Mouse (Mus musculus): ENCODE results near the gene Il2rb. TPM values are rescaled to one million over a fixed set of nuclear protein-coding genes. Genes with fewer than 3 reads are reported as not detected.

Gene Il2rb
- polyA plus RNA-seq, 1 experiment from 2014 or later, result 0.20 TPM

DNA sequence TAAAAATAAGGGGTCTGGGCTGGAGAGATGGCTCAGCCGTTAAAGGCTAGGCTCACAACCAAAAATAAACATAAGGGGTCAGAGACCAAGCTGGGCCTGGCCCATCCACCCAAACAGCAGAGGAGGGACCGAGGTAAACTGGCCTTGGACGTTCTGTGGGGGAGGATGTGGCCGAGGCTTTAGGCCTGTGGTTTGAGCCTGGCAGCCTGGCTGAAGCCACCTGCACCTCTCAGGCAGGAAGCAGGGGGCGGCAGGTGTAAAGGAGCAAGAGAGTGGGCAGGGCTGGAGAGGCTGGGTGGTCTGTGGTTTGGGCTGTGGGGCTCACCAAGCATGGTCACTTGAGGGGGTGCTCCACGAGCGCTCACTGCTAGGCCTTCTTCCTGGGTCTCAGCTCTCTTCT is 16.9 kb upstream of the Il2rb start:
- no peaks in the 10 kb centered on the region for H3K9me3 ChIP-seq (replicated peaks; ENCODE audit: control insufficient read depth, low read length, poor library complexity, severe bottlenecking)
- H3K4me2 ChIP-seq (ENCODE audit: low read length), result no peak overlapping the region
- no peaks in the 10 kb centered on the region for H3K27me3 ChIP-seq (ENCODE audit: control insufficient read depth, insufficient read depth, low read depth, low read length)
- H3K9ac ChIP-seq (ENCODE audit: low read depth, low read length), result no peak overlapping the region
- peaks cover 2% of the 10 kb centered on the region; the same call in 1 of the 2 replicates for H3K4me1 ChIP-seq (ENCODE audit: control insufficient read depth, insufficient read depth, low read length)
- ATAC-seq, result no peak
- no peaks in the 10 kb centered on the region for H3K36me3 ChIP-seq (ENCODE audit: control insufficient read depth, insufficient read depth, low read length)
- 85% methylated on average over 7 of the region's 7 CpGs for WGBS
- H3K4me3 ChIP-seq (ENCODE audit: low read depth, low read length), result no peak overlapping the region
- H3K27ac ChIP-seq (ENCODE audit: low read length), result no peak overlapping the region

- Histone ChIP-seq H3K4me3 (ENCODE audit: low read depth, low read length) (no peak overlapping the region), H3K4me1 (ENCODE audit: control insufficient read depth, insufficient read depth, low read length) (peaks cover 2% of the 10 kb centered on the region; the same call in 1 of the 2 replicates), H3K4me2 (ENCODE audit: low read length) (no peak overlapping the region), H3K27ac (ENCODE audit: low read length) (no peak overlapping the region), H3K9me3 (replicated peaks; ENCODE audit: control insufficient read depth, low read length, poor library complexity, severe bottlenecking) (no peaks in the 10 kb centered on the region), H3K36me3 (ENCODE audit: control insufficient read depth, insufficient read depth, low read length) (no peaks in the 10 kb centered on the region), H3K27me3 (ENCODE audit: control insufficient read depth, insufficient read depth, low read depth, low read length) (no peaks in the 10 kb centered on the region), H3K9ac (ENCODE audit: low read depth, low read length) (no peak overlapping the region)
- no peak for ATAC-seq
- 95% methylated on average over 6 of the region's 6 CpGs for WGBS
Observed at GRCm38 (mm10) chr15:78510736-78511135, 15.7 kb upstream of the Il2rb start.

GRCm38 (mm10) chr15:78510121-78510576 is 15.1 kb upstream of the Il2rb start:
- ATAC-seq, result no peak
- Histone ChIP-seq H3K36me3 (ENCODE audit: control insufficient read depth, insufficient read depth, low read length) (no peaks in the 10 kb centered on the region), H3K27ac (ENCODE audit: low read length) (no peak overlapping the region), H3K4me2 (ENCODE audit: low read length) (no peak overlapping the region), H3K4me3 (ENCODE audit: low read depth, low read length) (no peak overlapping the region), H3K4me1 (ENCODE audit: control insufficient read depth, insufficient read depth, low read length) (peaks cover 2% of the 10 kb centered on the region; the same call in 1 of the 2 replicates), H3K9ac (ENCODE audit: low read depth, low read length) (no peak overlapping the region), H3K9me3 (replicated peaks; ENCODE audit: control insufficient read depth, low read length, poor library complexity, severe bottlenecking) (no peaks in the 10 kb centered on the region), H3K27me3 (ENCODE audit: control insufficient read depth, insufficient read depth, low read depth, low read length) (no peaks in the 10 kb centered on the region)
- 61% methylated on average over 8 of the region's 8 CpGs for WGBS

DNA sequence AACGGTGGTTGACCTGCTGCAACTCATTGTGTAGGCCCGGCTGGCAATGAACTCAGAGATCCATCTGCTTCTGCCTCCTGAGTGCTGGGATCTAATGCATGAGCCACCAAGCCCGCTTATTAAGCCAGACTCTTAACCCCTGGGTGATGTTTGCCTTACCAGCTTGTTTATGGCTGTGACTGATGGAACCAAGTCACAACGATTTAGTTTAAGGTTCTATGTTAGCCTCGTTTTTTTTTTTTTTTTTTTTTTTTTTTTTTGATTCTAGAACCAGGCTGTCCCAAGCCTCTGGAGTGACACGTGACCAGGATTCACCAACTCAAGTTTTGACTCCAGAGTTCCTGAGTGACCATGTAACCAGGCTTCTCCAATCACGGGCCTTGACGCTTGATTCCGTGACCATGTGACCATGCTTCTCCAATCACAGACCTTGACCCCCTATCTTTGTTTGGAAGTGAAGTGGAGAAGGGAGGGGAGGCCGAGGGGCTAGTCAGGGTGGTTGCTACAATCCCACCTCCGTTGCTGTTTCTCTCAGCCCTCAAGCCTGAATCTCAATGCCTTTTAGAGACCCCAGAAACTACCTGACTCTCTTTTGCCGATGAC is 14.3 kb upstream of the Il2rb start:
- 0 out of 2 replicates have a peak overlapping the region, but pooled peaks have one; percentile 5 for H3K4me2 ChIP-seq (ENCODE audit: low read length)
- ATAC-seq, result no peak
- 47% methylated on average over 12 of the region's 12 CpGs for WGBS

GRCm38 (mm10) chr15:78508443-78508842 is 13.4 kb upstream of the Il2rb start:
- ATAC-seq, result no peak
- Histone ChIP-seq H3K36me3 (ENCODE audit: control insufficient read depth, insufficient read depth, low read length) (no peaks in the 10 kb centered on the region), H3K27me3 (ENCODE audit: control insufficient read depth, insufficient read depth, low read depth, low read length) (no peaks in the 10 kb centered on the region), H3K4me1 (ENCODE audit: control insufficient read depth, insufficient read depth, low read length) (peaks cover 2% of the 10 kb centered on the region; the same call in 1 of the 2 replicates), H3K9me3 (replicated peaks; ENCODE audit: control insufficient read depth, low read length, poor library complexity, severe bottlenecking) (peaks cover 5% of the 10 kb centered on the region; the same call in 1 of the 2 replicates), H3K4me2 (ENCODE audit: low read length) (no peak overlapping the region), H3K9ac (ENCODE audit: low read depth, low read length) (no peak overlapping the region), H3K4me3 (ENCODE audit: low read depth, low read length) (no peak overlapping the region), H3K27ac (ENCODE audit: low read length) (no peak overlapping the region)
- WGBS, result 51% methylated on average over 7 of the region's 7 CpGs

More for the DNA sequence above, 14.3 kb upstream of the Il2rb start:
- H3K9ac ChIP-seq (ENCODE audit: low read depth, low read length), result no peak overlapping the region
- peaks cover 2% of the 10 kb centered on the region; the same call in 1 of the 2 replicates for H3K4me1 ChIP-seq (ENCODE audit: control insufficient read depth, insufficient read depth, low read length)
- H3K36me3 ChIP-seq (ENCODE audit: control insufficient read depth, insufficient read depth, low read length), result no peaks in the 10 kb centered on the region
- peaks cover 5% of the 10 kb centered on the region; the same call in 1 of the 2 replicates for H3K9me3 ChIP-seq (replicated peaks; ENCODE audit: control insufficient read depth, low read length, poor library complexity, severe bottlenecking)
- H3K27me3 ChIP-seq (ENCODE audit: control insufficient read depth, insufficient read depth, low read depth, low read length), result no peaks in the 10 kb centered on the region
- H3K4me3 ChIP-seq (ENCODE audit: low read depth, low read length), result no peak overlapping the region
- no peak overlapping the region for H3K27ac ChIP-seq (ENCODE audit: low read length)

- Histone ChIP-seq H3K9ac (ENCODE audit: low read depth, low read length) (no peak overlapping the region), H3K9me3 (replicated peaks; ENCODE audit: control insufficient read depth, low read length, poor library complexity, severe bottlenecking) (peaks cover 5% of the 10 kb centered on the region; the same call in 1 of the 2 replicates), H3K4me3 (ENCODE audit: low read depth, low read length) (no peak overlapping the region), H3K4me2 (ENCODE audit: low read length) (no peak overlapping the region), H3K4me1 (ENCODE audit: control insufficient read depth, insufficient read depth, low read length) (peaks cover 2% of the 10 kb centered on the region; the same call in 1 of the 2 replicates), H3K27ac (ENCODE audit: low read length) (no peak overlapping the region), H3K36me3 (ENCODE audit: control insufficient read depth, insufficient read depth, low read length) (no peaks in the 10 kb centered on the region), H3K27me3 (ENCODE audit: control insufficient read depth, insufficient read depth, low read depth, low read length) (no peaks in the 10 kb centered on the region)
- 81% methylated on average over 3 of the region's 3 CpGs for WGBS
- no peak for ATAC-seq
Observed at GRCm38 (mm10) chr15:78505541-78505940, 10.5 kb upstream of the Il2rb start.

DNA sequence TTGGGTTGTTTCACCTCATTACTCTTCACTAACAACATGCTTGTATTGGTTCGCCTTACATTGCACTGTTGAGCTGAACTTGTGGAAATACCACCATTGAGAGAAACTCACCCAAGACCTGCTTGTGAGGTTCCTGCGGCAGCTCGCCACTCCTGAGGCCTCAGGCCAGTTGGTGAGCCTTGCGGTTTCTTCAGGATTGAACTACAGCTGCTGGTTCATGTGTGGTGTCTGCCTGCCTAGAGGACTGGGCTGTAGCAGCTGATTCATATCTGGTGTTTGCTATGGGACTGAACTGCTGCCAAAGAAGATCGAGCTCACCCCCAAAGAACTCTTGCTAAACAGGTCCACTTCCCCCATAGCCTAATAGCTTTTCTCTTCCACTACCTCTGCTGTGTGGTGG is 9.7 kb upstream of the Il2rb start:
- Histone ChIP-seq H3K4me3 (ENCODE audit: low read depth, low read length) (no peak overlapping the region), H3K36me3 (ENCODE audit: control insufficient read depth, insufficient read depth, low read length) (no peaks in the 10 kb centered on the region), H3K9ac (ENCODE audit: low read depth, low read length) (no peak overlapping the region), H3K4me1 (ENCODE audit: control insufficient read depth, insufficient read depth, low read length) (peaks cover 2% of the 10 kb centered on the region; the same call in 1 of the 2 replicates), H3K27me3 (ENCODE audit: control insufficient read depth, insufficient read depth, low read depth, low read length) (no peaks in the 10 kb centered on the region), H3K27ac (ENCODE audit: low read length) (no peak overlapping the region), H3K4me2 (ENCODE audit: low read length) (no peak overlapping the region), H3K9me3 (replicated peaks; ENCODE audit: control insufficient read depth, low read length, poor library complexity, severe bottlenecking) (peaks cover 5% of the 10 kb centered on the region; the same call in 1 of the 2 replicates)
- no peak for ATAC-seq
- 86% methylated on average over 5 of the region's 5 CpGs for WGBS

DNA sequence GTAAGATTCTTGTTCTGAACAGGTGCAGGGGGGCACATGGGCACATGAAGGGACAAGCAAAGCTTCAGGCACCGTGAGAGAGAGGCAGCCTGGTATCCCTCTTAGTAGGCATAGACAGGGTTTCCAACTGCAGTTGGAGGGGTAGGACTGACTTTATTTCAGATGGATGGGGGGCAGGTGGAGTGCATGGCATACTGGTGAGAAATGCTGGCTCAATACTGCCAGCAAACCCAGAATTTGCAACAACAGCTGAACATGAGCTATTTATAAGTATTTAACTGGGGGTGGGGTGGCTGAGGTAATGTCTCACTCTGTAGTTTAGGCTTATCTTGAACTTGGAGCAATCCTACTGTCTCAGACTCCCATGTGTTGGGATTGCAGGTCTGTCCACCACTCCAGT is 8.9 kb upstream of the Il2rb start:
- Histone ChIP-seq H3K27ac (ENCODE audit: low read length) (no peak overlapping the region), H3K4me1 (ENCODE audit: control insufficient read depth, insufficient read depth, low read length) (no peaks in the 10 kb centered on the region), H3K4me3 (ENCODE audit: low read depth, low read length) (no peak overlapping the region), H3K9ac (ENCODE audit: low read depth, low read length) (no peak overlapping the region), H3K36me3 (ENCODE audit: control insufficient read depth, insufficient read depth, low read length) (no peaks in the 10 kb centered on the region), H3K4me2 (ENCODE audit: low read length) (no peak overlapping the region), H3K27me3 (ENCODE audit: control insufficient read depth, insufficient read depth, low read depth, low read length) (no peaks in the 10 kb centered on the region), H3K9me3 (replicated peaks; ENCODE audit: control insufficient read depth, low read length, poor library complexity, severe bottlenecking) (peaks cover 5% of the 10 kb centered on the region; the same call in 1 of the 2 replicates)
- WGBS, result 86% methylated on average over 1 of the region's 1 CpGs
- no peak for ATAC-seq

- H3K4me3 ChIP-seq (ENCODE audit: low read depth, low read length), result no peak overlapping the region
- H3K4me2 ChIP-seq (ENCODE audit: low read length), result no peak overlapping the region
- no peaks in the 10 kb centered on the region for H3K4me1 ChIP-seq (ENCODE audit: control insufficient read depth, insufficient read depth, low read length)
- H3K27me3 ChIP-seq (ENCODE audit: control insufficient read depth, insufficient read depth, low read depth, low read length), result no peaks in the 10 kb centered on the region
- ATAC-seq, result no peak
- H3K27ac ChIP-seq (ENCODE audit: low read length), result no peak overlapping the region
- H3K9me3 ChIP-seq (replicated peaks; ENCODE audit: control insufficient read depth, low read length, poor library complexity, severe bottlenecking), result peaks cover 5% of the 10 kb centered on the region; the same call in 1 of the 2 replicates
- H3K36me3 ChIP-seq (ENCODE audit: control insufficient read depth, insufficient read depth, low read length), result no peaks in the 10 kb centered on the region
- WGBS, result 86% methylated on average over 18 of the region's 18 CpGs
- H3K9ac ChIP-seq (ENCODE audit: low read depth, low read length), result no peak overlapping the region
Observed at GRCm38 (mm10) chr15:78502437-78503132, 7.5 kb upstream of the Il2rb start.
